Mouse (Mus musculus) hindbrain, embryonic 16.5 days (tissue): ENCODE measurements around the gene Bid. TPM values are rescaled to one million over a fixed set of nuclear protein-coding genes. Genes with fewer than 3 reads are reported as not detected.

Source experiments
- ATAC-seq: fragments of 200-750 bp; cut with Nextera tagmentation; 2 replicates; pipeline ENCODE4 v1.8.0; 2017; ENCODE audit warnings: moderate TSS enrichment, moderate library complexity
- H3K27ac ChIP-seq: fragments of 300-500 bp; sonication (generic); 2 replicates; pipeline ENCODE4 v1.5.1; 2014; ENCODE audit warnings: low read depth, mild to moderate bottlenecking, control low read depth, low read length, moderate library complexity
- H3K27me3 ChIP-seq: fragments of 300-500 bp; sonication (generic); replicated peaks from 2 replicates; pipeline ENCODE4 v1.6.1; 2014; ENCODE audit warnings: low read length; ENCODE audit not compliant: control insufficient read depth, insufficient read depth
- H3K36me3 ChIP-seq: fragments of 300-500 bp; sonication (generic); 2 replicates; pipeline ENCODE4 v1.6.1; 2014; ENCODE audit warnings: mild to moderate bottlenecking, low read length, moderate library complexity, mixed read lengths; ENCODE audit not compliant: control insufficient read depth, insufficient read depth
- H3K4me1 ChIP-seq: fragments of 300-500 bp; sonication (generic); 2 replicates; pipeline ENCODE4 v1.6.1; 2014; ENCODE audit warnings: low read depth, low read length; ENCODE audit not compliant: control insufficient read depth, insufficient read depth
- H3K4me2 ChIP-seq: fragments of 300-500 bp; sonication (generic); 2 replicates; pipeline ENCODE4 v1.6.1; 2014; ENCODE audit warnings: mild to moderate bottlenecking, low read length, control low read depth, moderate library complexity
- H3K4me3 ChIP-seq: fragments of 300-500 bp; sonication (generic); 2 replicates; pipeline ENCODE4 v1.5.1; 2014; ENCODE audit warnings: mild to moderate bottlenecking, low read length, control low read depth, moderate library complexity
- H3K9ac ChIP-seq: fragments of 300-500 bp; sonication (generic); 2 replicates; pipeline ENCODE4 v1.6.1; 2014; ENCODE audit warnings: low read depth, mild to moderate bottlenecking, control low read depth, low read length, moderate library complexity
- H3K9me3 ChIP-seq: fragments of 300-500 bp; sonication (generic); 2 replicates; pipeline ENCODE4 v1.6.1; 2014; ENCODE audit warnings: mild to moderate bottlenecking, low read length, moderate library complexity; ENCODE audit not compliant: control insufficient read depth
- WGBS: fragments of 180-500 bp; shearing (Covaris S2); extraction: QIAGEN DNeasy Blood & Tissue Kit; methylation state at CpG from one replicate; pipeline ENCODE4 v1.1.7; 2014; 5-methylcytosine and 5-hydroxymethylcytosine counted together
- polyA plus RNA-seq: library from polyadenylated mRNA; unstranded; fragments of >200 nt; fragmentation: Nextera tagmentation; extraction: Ambion mirVana; gene quantifications from 2 replicates; pipeline ENCODE4 v1.2.1, GENCODE M21; 2015

Gene Bid
- polyA plus RNA-seq, 1 experiment from 2014 or later = 45.6 TPM

- Histone ChIP-seq H3K4me3 (no peak overlapping the region), H3K27ac (no peak overlapping the region), H3K4me2 (no peak overlapping the region), H3K9me3 (no peaks in the 10 kb centered on the region), H3K9ac (no peak overlapping the region), H3K4me1 (no peaks in the 10 kb centered on the region), H3K36me3 (peaks cover 7% of the 10 kb centered on the region; the same call in 1 of the 2 replicates), H3K27me3 (no peaks in the 10 kb centered on the region)
- 92% methylated on average over 12 of the region's 12 CpGs for WGBS
- ATAC-seq = no peak
These were observed 22.3 kb upstream of the Bid start for GRCm38 (mm10) chr6:120938763-120939450.

- H3K4me1 ChIP-seq = no peaks in the 10 kb centered on the region
- ATAC-seq = no peak
- no peak overlapping the region for H3K27ac ChIP-seq
- WGBS = 78% methylated on average over 11 of the region's 11 CpGs
- H3K4me2 ChIP-seq = no peak overlapping the region
- no peaks in the 10 kb centered on the region for H3K27me3 ChIP-seq
- H3K4me3 ChIP-seq = no peak overlapping the region
- H3K36me3 ChIP-seq = peaks cover 11% of the 10 kb centered on the region
- no peaks in the 10 kb centered on the region for H3K9me3 ChIP-seq
- no peak overlapping the region for H3K9ac ChIP-seq
These were observed 21.5 kb upstream of the Bid start for GRCm38 (mm10) chr6:120937999-120938608.

- no peaks in the 10 kb centered on the region for H3K27me3 ChIP-seq
- H3K9me3 ChIP-seq = no peaks in the 10 kb centered on the region
- H3K4me2 ChIP-seq = no peak overlapping the region
- no peaks in the 10 kb centered on the region for H3K4me1 ChIP-seq
- no peak overlapping the region for H3K9ac ChIP-seq
- ATAC-seq = no peak
- H3K4me3 ChIP-seq = no peak overlapping the region
- peaks cover 16% of the 10 kb centered on the region for H3K36me3 ChIP-seq
- 79% methylated on average over 15 of the region's 16 CpGs for WGBS
- no peak overlapping the region for H3K27ac ChIP-seq
These were observed 20.5 kb upstream of the Bid start for GRCm38 (mm10) chr6:120937104-120937617.

GRCm38 (mm10) chr6:120934176-120934575 lies 17.5 kb upstream of the Bid start:
- Histone ChIP-seq H3K4me3 (no peak overlapping the region), H3K4me1 (no peaks in the 10 kb centered on the region), H3K9ac (no peak overlapping the region), H3K4me2 (no peak overlapping the region), H3K36me3 (peaks cover 20% of the 10 kb centered on the region), H3K27ac (no peak overlapping the region), H3K27me3 (no peaks in the 10 kb centered on the region), H3K9me3 (no peaks in the 10 kb centered on the region)
- 78% methylated on average over 4 of the region's 4 CpGs for WGBS
- no peak for ATAC-seq

GRCm38 (mm10) chr6:120933670-120934069 lies 17.0 kb upstream of the Bid start:
- Histone ChIP-seq H3K36me3 (peaks cover 20% of the 10 kb centered on the region), H3K4me3 (no peak overlapping the region), H3K27me3 (no peaks in the 10 kb centered on the region), H3K4me2 (no peak overlapping the region), H3K9ac (no peak overlapping the region), H3K9me3 (no peaks in the 10 kb centered on the region), H3K4me1 (no peaks in the 10 kb centered on the region), H3K27ac (no peak overlapping the region)
- 89% methylated on average over 7 of the region's 7 CpGs for WGBS
- no peak for ATAC-seq

GRCm38 (mm10) chr6:120932597-120932996 lies 15.9 kb upstream of the Bid start:
- no peak overlapping the region for H3K4me3 ChIP-seq
- no peak overlapping the region for H3K4me2 ChIP-seq
- peaks cover 20% of the 10 kb centered on the region for H3K36me3 ChIP-seq
- no peak for ATAC-seq
- H3K9ac ChIP-seq = no peak overlapping the region
- H3K4me1 ChIP-seq = no peaks in the 10 kb centered on the region
- WGBS = 95% methylated on average over 12 of the region's 12 CpGs
- H3K27ac ChIP-seq = no peak overlapping the region
- H3K9me3 ChIP-seq = no peaks in the 10 kb centered on the region
- no peaks in the 10 kb centered on the region for H3K27me3 ChIP-seq

GRCm38 (mm10) chr6:120930450-120931306 lies 14.0 kb upstream of the Bid start:
- Histone ChIP-seq H3K9me3 (no peaks in the 10 kb centered on the region), H3K27me3 (no peaks in the 10 kb centered on the region), H3K4me2 (no peak overlapping the region), H3K4me3 (no peak overlapping the region), H3K4me1 (no peaks in the 10 kb centered on the region), H3K9ac (no peak overlapping the region), H3K36me3 (peaks cover 16% of the 10 kb centered on the region), H3K27ac (no peak overlapping the region)
- ATAC-seq = no peak
- WGBS = 88% methylated on average over 6 of the region's 6 CpGs

- Histone ChIP-seq H3K9ac (no peak overlapping the region), H3K4me3 (no peak overlapping the region), H3K27ac (no peak overlapping the region), H3K4me2 (no peak overlapping the region), H3K36me3 (peaks cover 13% of the 10 kb centered on the region; the same call in 1 of the 2 replicates), H3K4me1 (no peaks in the 10 kb centered on the region), H3K27me3 (no peaks in the 10 kb centered on the region), H3K9me3 (no peaks in the 10 kb centered on the region)
- ATAC-seq = no peak
- WGBS = 55% methylated on average over 1 of the region's 1 CpGs
These were observed 12.8 kb upstream of the Bid start for GRCm38 (mm10) chr6:120929421-120929820.

GRCm38 (mm10) chr6:120927765-120928164 lies 11.1 kb upstream of the Bid start:
- H3K4me2 ChIP-seq = no peak overlapping the region
- ATAC-seq = no peak
- no peaks in the 10 kb centered on the region for H3K9me3 ChIP-seq
- H3K4me3 ChIP-seq = no peak overlapping the region
- peaks cover 6% of the 10 kb centered on the region; the same call in 1 of the 2 replicates for H3K36me3 ChIP-seq
- H3K27ac ChIP-seq = no peak overlapping the region
- WGBS = 66% methylated on average over 3 of the region's 3 CpGs
- H3K9ac ChIP-seq = no peak overlapping the region
- H3K27me3 ChIP-seq = no peaks in the 10 kb centered on the region
- no peaks in the 10 kb centered on the region for H3K4me1 ChIP-seq
